In genomic region chr3:35948197-35948596, GRCm38 (mm10) we compare ENCODE assay signal across 23 mouse cellular contexts. TPM values are rescaled to one million over a fixed set of nuclear protein-coding genes. Genes with fewer than 3 reads are reported as not detected.
DNase-seq lines count a peak whose midpoint lies in the region; ATAC-seq lines count a peak whose summit lies in the region.
"Had no signal": no experiment of that assay in that cellular context is flagged by ENCODE, and none has a peak within 500 bp of the region (broad histone marks: within the 10 kb centered on the region; RNA-seq: fewer than 3 reads in every experiment).

No protein-coding gene starts in this region.

- 83% methylated on average over 7 of the region's 7 CpGs for WGBS in heart, embryonic 10.5 days
- 87% methylated on average over 7 of the region's 7 CpGs for WGBS in limb, embryonic 10.5 days

- peak; percentile 90 for ATAC-seq in granulocyte monocyte progenitor cell, adult 5-6 weeks (replicated peaks; ENCODE audit: poor library complexity, severe bottlenecking)
- peak; percentile 84 for ATAC-seq in megakaryocyte, adult 5-6 weeks (ENCODE audit: poor library complexity, severe bottlenecking)
- ATAC-seq in monocyte, adult 5-6 weeks (replicated peaks; ENCODE audit: insufficient number of reproducible peaks, low FRiP score, low TSS enrichment, poor library complexity, severe bottlenecking) = peak; percentile 56; the same call in 1 of the 2 replicates
- ATAC-seq: forebrain, embryonic 13.5 days; forebrain, embryonic 15.5 days; forebrain, postnatal 0 days had no signal

- H3K4me3 ChIP-seq in heart, embryonic 10.5 days = no peak overlapping the region
- no peak overlapping the region for H3K4me3 ChIP-seq in limb, embryonic 10.5 days
- H3K4me3 ChIP-seq: embryonic facial prominence, embryonic 13.5 days; embryonic facial prominence, embryonic 15.5 days; erythroblast, embryonic 14.5 days; forebrain, embryonic 13.5 days; forebrain, embryonic 15.5 days had no signal

- H3K4me1 ChIP-seq in heart, embryonic 10.5 days = no peaks in the 10 kb centered on the region
- peaks cover 4% of the 10 kb centered on the region; the same call in 1 of the 2 replicates for H3K4me1 ChIP-seq in limb, embryonic 10.5 days
- H3K4me1 ChIP-seq: embryonic facial prominence, embryonic 13.5 days; embryonic facial prominence, embryonic 15.5 days; forebrain, embryonic 13.5 days; forebrain, embryonic 15.5 days had no signal

- peak; percentile 41 for DNase-seq in heart, embryonic 10.5 days (ENCODE audit: low spot score)
- DNase-seq in heart, postnatal 10 days = no peak
- no peak for DNase-seq in urinary bladder, postnatal 25 days (ENCODE audit: low spot score)
- no peak for DNase-seq in adrenal gland, postnatal 4 days (ENCODE audit: low spot score in 2 of 2)
- no peak for DNase-seq in limb, embryonic 10.5 days (ENCODE audit: low spot score)
- DNase-seq: adrenal gland, adult 2 months; adrenal gland, postnatal 10 days; adrenal gland, postnatal 25 days; cerebellum, adult 11-12 months; cerebellum, adult 2 months; cerebellum, adult 9-10 months; cerebellum, postnatal 10 days; cerebellum, postnatal 25 days; embryo, embryonic 11 days; forebrain, postnatal 0 days had no signal

- no peak overlapping the region for H3K27ac ChIP-seq in heart, embryonic 10.5 days
- no peak overlapping the region for H3K27ac ChIP-seq in limb, embryonic 10.5 days
- H3K27ac ChIP-seq: embryonic facial prominence, embryonic 13.5 days; embryonic facial prominence, embryonic 15.5 days; forebrain, embryonic 13.5 days; forebrain, embryonic 15.5 days had no signal

- intact Hi-C loops in heart, postnatal 10 days (cut with DNase I) = no loop called here

- H3K9me3 ChIP-seq in heart, embryonic 10.5 days = no peaks in the 10 kb centered on the region
- H3K9me3 ChIP-seq in limb, embryonic 10.5 days (replicated peaks) = no peaks in the 10 kb centered on the region
- H3K9me3 ChIP-seq: embryonic facial prominence, embryonic 13.5 days; embryonic facial prominence, embryonic 15.5 days; forebrain, embryonic 13.5 days; forebrain, embryonic 15.5 days had no signal

- H3K36me3 ChIP-seq in heart, embryonic 10.5 days = no peaks in the 10 kb centered on the region
- no peaks in the 10 kb centered on the region for H3K36me3 ChIP-seq in limb, embryonic 10.5 days
- H3K36me3 ChIP-seq: embryonic facial prominence, embryonic 13.5 days; embryonic facial prominence, embryonic 15.5 days; forebrain, embryonic 15.5 days had no signal

- no peaks in the 10 kb centered on the region for H3K27me3 ChIP-seq in heart, embryonic 10.5 days (ENCODE audit: insufficient read depth, poor library complexity, severe bottlenecking)
- no peaks in the 10 kb centered on the region for H3K27me3 ChIP-seq in limb, embryonic 10.5 days (ENCODE audit: low read depth, poor library complexity, severe bottlenecking)
- H3K27me3 ChIP-seq: embryonic facial prominence, embryonic 13.5 days; embryonic facial prominence, embryonic 15.5 days; forebrain, embryonic 13.5 days; forebrain, embryonic 15.5 days had no signal

RNA-seq across cellular contexts. Expression of gene Dcun1d1, which starts 11.0 kb away (rescaled TPM):
- polyA plus RNA-seq in heart, embryonic 10.5 days (2016; fragmentation: Nextera tagmentation; extraction: Ambion mirVana) = 80.2 and 89.6 TPM in 2 replicates
- total RNA-seq in heart, postnatal 10 days (2021) = 10 to 100 TPM; 67.6 to 68.3 TPM
- total RNA-seq in granulocyte monocyte progenitor cell, adult 5-6 weeks (2014; fragmentation: Nextera tagmentation) = 90.1 and 111 TPM in 2 replicates
- 221 and 228 TPM in 2 replicates for total RNA-seq in granulocyte monocyte progenitor cell, adult 5-6 weeks (2017)
- total RNA-seq in megakaryocyte, adult 5-6 weeks (2015) = 131 and 137 TPM in 2 replicates
- 154 and 189 TPM in 2 replicates for total RNA-seq in megakaryocyte, adult 5-6 weeks (2017)
- 153 to 202 TPM (median 172 TPM) in 3 replicates for total RNA-seq in monocyte, adult 5-6 weeks (2017)
- total RNA-seq in adrenal gland, postnatal 4 days (2021) = 10 to 100 TPM; 76.5 to 79.3 TPM
- 97.4 and 109 TPM in 2 replicates for polyA plus RNA-seq in limb, embryonic 10.5 days (2016; fragmentation: Nextera tagmentation; extraction: Ambion mirVana)

RNA-seq across cellular contexts. Expression of gene Mccc1, which starts 52.3 kb away (rescaled TPM):
- 45.5 and 48.9 TPM in 2 replicates for polyA plus RNA-seq in heart, embryonic 10.5 days (2016; fragmentation: Nextera tagmentation; extraction: Ambion mirVana)
- 10 to 100 TPM; 45.5 to 49.9 TPM for total RNA-seq in heart, postnatal 10 days (2021)
- 19.2 and 34.4 TPM in 2 replicates for total RNA-seq in granulocyte monocyte progenitor cell, adult 5-6 weeks (2014; fragmentation: Nextera tagmentation)
- 13.0 and 20.1 TPM in 2 replicates for total RNA-seq in granulocyte monocyte progenitor cell, adult 5-6 weeks (2017)
- total RNA-seq in megakaryocyte, adult 5-6 weeks (2015) = 14.4 and 17.9 TPM in 2 replicates
- 5.0 and 5.5 TPM in 2 replicates for total RNA-seq in megakaryocyte, adult 5-6 weeks (2017)
- 1.2 to 13.1 TPM (median 11.5 TPM) in 3 replicates for total RNA-seq in monocyte, adult 5-6 weeks (2017)
- total RNA-seq in adrenal gland, postnatal 4 days (2021) = 10 to 100 TPM; 57.7 to 74.9 TPM
- polyA plus RNA-seq in limb, embryonic 10.5 days (2016; fragmentation: Nextera tagmentation; extraction: Ambion mirVana) = 40.7 and 42.4 TPM in 2 replicates
